Mouse (Mus musculus) MEL (cell line): ENCODE results near the gene Kcnj6. TPM values are rescaled to one million over a fixed set of nuclear protein-coding genes. Genes with fewer than 3 reads are reported as not detected.

Experiments
- DNase-seq: peaks from one replicate; pipeline ENCODE4 v3.0.0; 2011; ENCODE audit warnings: low read depth, low spot score
- H3K27ac ChIP-seq: 2 replicates; pipeline ENCODE4 v1.5.1; 2012; ENCODE audit warnings: low read depth, mild to moderate bottlenecking, control low read depth, low read length, moderate library complexity; ENCODE audit not compliant: control insufficient read depth
- H3K27me3 ChIP-seq, 2 experiments: fragments of 150-350 bp in 1 of 2; sonication (generic) in 1 of 2; 2 replicates each; pipeline ENCODE4 v1.6.1; 2012; ENCODE audit warnings: low read length in 2 of 2, mild to moderate bottlenecking in 2 of 2, improper control_type of control experiment in 1 of 2, moderate library complexity in 1 of 2; ENCODE audit not compliant: insufficient read depth in 2 of 2, control insufficient read depth in 1 of 2
- H3K36me3 ChIP-seq, 2 experiments: 2 replicates each; pipeline ENCODE4 v1.6.1; 2012 to 2014; ENCODE audit warnings: low read length in 2 of 2, improper control_type of control experiment in 1 of 2, inconsistent platforms in 1 of 2, mild to moderate bottlenecking in 1 of 2; ENCODE audit not compliant: insufficient read depth in 2 of 2, control insufficient read depth in 1 of 2
- H3K4me1 ChIP-seq, 2 experiments: fragments of 150-350 bp in 1 of 2; sonication (generic) in 1 of 2; 2 replicates each; pipeline ENCODE4 v1.6.1; 2012; ENCODE audit warnings: low read length in 2 of 2, improper control_type of control experiment in 1 of 2, mild to moderate bottlenecking in 1 of 2; ENCODE audit not compliant: insufficient read depth in 2 of 2, control insufficient read depth in 1 of 2
- H3K4me3 ChIP-seq, 2 experiments: fragments of 150-350 bp in 1 of 2; sonication (generic) in 1 of 2; 2 replicates each; pipeline ENCODE4 v1.5.1; 2012; ENCODE audit warnings: low read depth in 2 of 2, low read length in 2 of 2, mild to moderate bottlenecking in 2 of 2, moderate library complexity in 2 of 2, control low read depth in 1 of 2, improper control_type of control experiment in 1 of 2; ENCODE audit not compliant: control insufficient read depth in 1 of 2, insufficient read depth in 1 of 2
- H3K79me2 ChIP-seq: 2 replicates; pipeline ENCODE4 v1.6.1; 2012; ENCODE audit warnings: mild to moderate bottlenecking, low read length, moderate library complexity; ENCODE audit not compliant: control insufficient read depth, poor library complexity, insufficient read depth
- H3K9ac ChIP-seq: 2 replicates; pipeline ENCODE4 v1.6.1; 2012; ENCODE audit warnings: low read depth, mild to moderate bottlenecking, control low read depth, low read length, moderate library complexity; ENCODE audit not compliant: control insufficient read depth, poor library complexity, severe bottlenecking
- H3K9me3 ChIP-seq: fragments of 150-350 bp; sonication (generic); replicated peaks from 2 replicates; pipeline ENCODE4 v1.6.1; 2012; ENCODE audit warnings: mild to moderate bottlenecking, low read length, improper control_type of control experiment, moderate library complexity; ENCODE audit not compliant: insufficient read depth
- BHLHE40 ChIP-seq: IDR thresholded peaks from 2 replicates; pipeline ENCODE4 v1.6.1; 2012; ENCODE audit warnings: low read depth, mild to moderate bottlenecking, inconsistent platforms, low read length, improper control_type of control experiment, borderline replicate concordance
- CHD1 ChIP-seq: IDR thresholded peaks from 2 replicates; pipeline ENCODE4 v1.6.1; 2012; ENCODE audit warnings: low read depth, mild to moderate bottlenecking, inconsistent platforms, low read length, improper control_type of control experiment
- ELF1 ChIP-seq: IDR thresholded peaks from 2 replicates; pipeline ENCODE4 v1.6.1; 2014; ENCODE audit warnings: low read depth, mild to moderate bottlenecking, inconsistent platforms, low read length, improper control_type of control experiment, moderate library complexity
- EP300 ChIP-seq, 2 experiments: IDR thresholded peaks; 2 replicates each; pipeline ENCODE4 v1.6.1; 2011; ENCODE audit warnings: improper control_type of control experiment in 2 of 2, low read length in 2 of 2, low read depth in 1 of 2, mild to moderate bottlenecking in 1 of 2
- HCFC1 ChIP-seq: IDR thresholded peaks from 2 replicates; pipeline ENCODE4 v1.6.1; 2012; ENCODE audit warnings: low read depth, mild to moderate bottlenecking, inconsistent platforms, low read length, improper control_type of control experiment, moderate library complexity
- MAFK ChIP-seq: IDR thresholded peaks from 2 replicates; pipeline ENCODE4 v1.6.1; 2011; ENCODE audit warnings: low read depth, mild to moderate bottlenecking, low read length, improper control_type of control experiment, borderline replicate concordance
- MAZ ChIP-seq: IDR thresholded peaks from 2 replicates; pipeline ENCODE4 v1.6.1; 2012; ENCODE audit warnings: low read depth, mild to moderate bottlenecking, inconsistent platforms, low read length, improper control_type of control experiment
- MXI1 ChIP-seq: IDR thresholded peaks from 2 replicates; pipeline ENCODE4 v1.6.1; 2011; ENCODE audit warnings: mild to moderate bottlenecking, low read depth, low read length, improper control_type of control experiment
- MYB ChIP-seq: IDR thresholded peaks from 2 replicates; pipeline ENCODE4 v1.6.1; 2011; ENCODE audit warnings: mild to moderate bottlenecking, low read depth, low read length, improper control_type of control experiment
- MYC ChIP-seq: IDR thresholded peaks from 2 replicates; pipeline ENCODE4 v1.6.1; 2011; ENCODE audit warnings: low read depth, mild to moderate bottlenecking, low read length, improper control_type of control experiment, moderate library complexity
- NELFE ChIP-seq: IDR thresholded peaks from 2 replicates; pipeline ENCODE4 v1.6.1; 2011; ENCODE audit warnings: low read depth, low read length, improper control_type of control experiment
- POLR2AphosphoS2 ChIP-seq: IDR thresholded peaks from 2 replicates; pipeline ENCODE4 v1.6.1; 2011; ENCODE audit warnings: low read length, improper control_type of control experiment
- RAD21 ChIP-seq: IDR thresholded peaks from 2 replicates; pipeline ENCODE4 v1.6.1; 2011; ENCODE audit warnings: mild to moderate bottlenecking, low read depth, low read length, improper control_type of control experiment
- RCOR1 ChIP-seq: IDR thresholded peaks from 2 replicates; pipeline ENCODE4 v1.6.1; 2012; ENCODE audit warnings: low read depth, mild to moderate bottlenecking, inconsistent platforms, low read length, improper control_type of control experiment
- SIN3A ChIP-seq: IDR thresholded peaks from 2 replicates; pipeline ENCODE4 v1.6.1; 2012; ENCODE audit warnings: low read length, improper control_type of control experiment, inconsistent platforms
- SMC3 ChIP-seq: IDR thresholded peaks from 2 replicates; pipeline ENCODE4 v1.6.1; 2011; ENCODE audit warnings: low read depth, low read length, improper control_type of control experiment
- TBP ChIP-seq: IDR thresholded peaks from 2 replicates; pipeline ENCODE4 v1.8.0; 2011; ENCODE audit warnings: low read depth, low read length, improper control_type of control experiment
- ZKSCAN1 ChIP-seq: IDR thresholded peaks from 2 replicates; pipeline ENCODE4 v1.6.1; 2012; ENCODE audit warnings: low read depth, mild to moderate bottlenecking, inconsistent platforms, low read length, improper control_type of control experiment, moderate library complexity
- ZMIZ1 ChIP-seq: IDR thresholded peaks from 2 replicates; pipeline ENCODE4 v1.6.1; 2012; ENCODE audit warnings: low read depth, mild to moderate bottlenecking, inconsistent platforms, low read length, improper control_type of control experiment, moderate library complexity
- ZNF384 ChIP-seq: IDR thresholded peaks from 2 replicates; pipeline ENCODE4 v1.6.1; 2012; ENCODE audit warnings: low read depth, mild to moderate bottlenecking, inconsistent platforms, low read length, improper control_type of control experiment
- polyA plus RNA-seq, 2 experiments: library from polyadenylated mRNA; stranded (reverse) in 1 of 2; unstranded in 1 of 2; fragments of >175 nt in 1 of 2; fragments of >200 nt in 1 of 2; gene quantifications; 2 replicates each; pipeline versions ENCODE4 v1.2.1 to v1.2.4; 2012; ENCODE audit warnings: low replicate concordance in 2 of 2, low read depth in 1 of 2; ENCODE audit not compliant: insufficient read length in 2 of 2, insufficient read depth in 1 of 2, missing spikeins in 1 of 2
- total RNA-seq: library from RNA; depleted of rRNA; stranded (reverse); fragments of 300-350 nt; gene quantifications from 2 replicates; pipeline ENCODE4 v1.2.3, GENCODE M21; 2012

Gene Kcnj6
- total and polyA plus RNA-seq, 3 experiments = not detected

- H3K27ac ChIP-seq = no peak overlapping the region
- H3K36me3 ChIP-seq = no peaks in the 10 kb centered on the region
- no peaks in the 10 kb centered on the region for H3K4me1 ChIP-seq
- H3K4me3 ChIP-seq = no peak overlapping the region
- no peak for DNase-seq
- no peak for TF ChIP-seq ELF1
- no peak for TF ChIP-seq MAFK
- TF ChIP-seq RAD21 = no peak
- no peak for TF ChIP-seq CHD1
- TF ChIP-seq SMC3 = no peak
- TF ChIP-seq SIN3A = no peak
- TF ChIP-seq TBP = no peak
- TF ChIP-seq MXI1 = no peak
- no peaks in the 10 kb centered on the region; a peak in 1 of 4 replicates for H3K27me3 ChIP-seq
- no peak overlapping the region for H3K9ac ChIP-seq
- H3K79me2 ChIP-seq = no peaks in the 10 kb centered on the region
- no peaks in the 10 kb centered on the region for H3K9me3 ChIP-seq
These were observed 129.1 kb downstream of the Kcnj6 start for GRCm38 (mm10) chr16:94868354-94868753.

- Histone ChIP-seq H3K27ac (no peak overlapping the region), H3K9ac (no peak overlapping the region), H3K27me3 (no peaks in the 10 kb centered on the region; a peak in 1 of 4 replicates), H3K36me3 (no peaks in the 10 kb centered on the region), H3K9me3 (no peaks in the 10 kb centered on the region), H3K4me3 (no peak overlapping the region), H3K79me2 (no peaks in the 10 kb centered on the region)
- DNase-seq = peak; percentile 6
- no peak for TF ChIP-seq MAZ
- TF ChIP-seq MYC = no peak
- TF ChIP-seq POLR2AphosphoS2 = no peak
- no peak for TF ChIP-seq SMC3
- no peak for TF ChIP-seq ZMIZ1
- TF ChIP-seq MYB = no peak
- no peak for TF ChIP-seq NELFE
- TF ChIP-seq ZKSCAN1 = no peak
- TF ChIP-seq EP300 (IDR thresholded peaks at IDR 0.05; ENCODE audit: low read depth in 1 of 2, low read length in 2 of 2) = no peak
- no peak for TF ChIP-seq HCFC1
- TF ChIP-seq ZNF384 = no peak
- TF ChIP-seq BHLHE40 = no peak
- no peak for TF ChIP-seq RCOR1
- TF ChIP-seq, all 39 proteins: peak for 0
- no peaks in the 10 kb centered on the region for H3K4me1 ChIP-seq
These were observed 131.1 kb downstream of the Kcnj6 start for GRCm38 (mm10) chr16:94866300-94866956.
